Mouse (Mus musculus) megakaryocyte, embryonic 14.5 days (primary cell): ENCODE data around the gene Hist1h2bg.

ENCODE experiments used
- FLI1 ChIP-seq: IDR thresholded peaks from 2 replicates; pipeline ENCODE4 v1.6.1; 2012; ENCODE audit warnings: low read length, inconsistent platforms, mixed read lengths
- GATA1 ChIP-seq: IDR thresholded peaks from 3 replicates; pipeline ENCODE4 v1.6.1; 2012; ENCODE audit warnings: mixed read lengths, low read length, inconsistent platforms, borderline replicate concordance

- TF ChIP-seq GATA1: no peak
- TF ChIP-seq FLI1: no peak
Observed at GRCm38 (mm10) chr13:23591206-23591605, 20.0 kb downstream of the Hist1h2bg start.
